Mouse (Mus musculus): ENCODE data around the gene Npb.
A peak's percentile ranks its signal among the peaks of the same experiment; 100 is the strongest.

GRCm38 (mm10) chr11:120648001-120648476 is 39.8 kb downstream of the Npb start, which contains the start of gene Myadml2:
- TF ChIP-seq CTCF (IDR thresholded peaks at IDR 0.05; ENCODE audit: low read depth) (no peak), EP300 (IDR thresholded peaks at IDR 0.05; ENCODE audit: low read depth) (peak; percentile 44; the same call in 1 of the 2 replicates)
